Mouse (Mus musculus) forebrain, embryonic 11.5 days (tissue): ENCODE results near the gene Rbms2. TPM values are rescaled to one million over a fixed set of nuclear protein-coding genes. Genes with fewer than 3 reads are reported as not detected.
"Not testable (repeated sequence)": the region's sequence is repeated elsewhere in the genome, so short reads cannot be mapped to it uniquely, and the experiment has no call there.

Source experiments
- ATAC-seq: fragments of 200-750 bp; cut with Nextera tagmentation; replicated peaks from 2 replicates; pipeline ENCODE4 v1.8.0; 2017; ENCODE audit warnings: moderate TSS enrichment; ENCODE audit not compliant: low FRiP score
- DNase-seq: peaks from one replicate; pipeline ENCODE4 v3.0.0-alpha.2; 2017; ENCODE audit warnings: low spot score
- H3K27ac ChIP-seq: fragments of 300-500 bp; sonication (generic); 2 replicates; pipeline ENCODE4 v1.5.1; 2014; ENCODE audit warnings: low read depth, low read length
- H3K27me3 ChIP-seq: fragments of 300-500 bp; sonication (generic); 2 replicates; pipeline ENCODE4 v1.6.1; 2014; ENCODE audit warnings: mild to moderate bottlenecking, low read length, mixed read lengths; ENCODE audit not compliant: control insufficient read depth, insufficient read depth
- H3K36me3 ChIP-seq: fragments of 300-500 bp; sonication (generic); 2 replicates; pipeline ENCODE4 v1.6.1; 2014; ENCODE audit warnings: mild to moderate bottlenecking, low read length, moderate library complexity, mixed read lengths; ENCODE audit not compliant: control insufficient read depth, insufficient read depth
- H3K4me1 ChIP-seq: fragments of 300-500 bp; sonication (generic); replicated peaks from 2 replicates; pipeline ENCODE4 v1.6.1; 2014; ENCODE audit warnings: low read length, mixed read lengths; ENCODE audit not compliant: control insufficient read depth, insufficient read depth
- H3K4me2 ChIP-seq: fragments of 300-500 bp; sonication (generic); 2 replicates; pipeline ENCODE4 v1.6.1; 2014; ENCODE audit warnings: low read depth, mild to moderate bottlenecking, low read length, moderate library complexity, mixed read lengths; ENCODE audit not compliant: severe bottlenecking
- H3K4me3 ChIP-seq: fragments of 300-500 bp; sonication (generic); 2 replicates; pipeline ENCODE4 v1.5.1; 2014; ENCODE audit warnings: low read depth, low read length
- H3K9ac ChIP-seq: fragments of 300-500 bp; sonication (generic); 2 replicates; pipeline ENCODE4 v1.6.1; 2014; ENCODE audit warnings: low read length
- H3K9me3 ChIP-seq: fragments of 300-500 bp; sonication (generic); 2 replicates; pipeline ENCODE4 v1.6.1; 2016; ENCODE audit warnings: low read length, mixed read lengths; ENCODE audit not compliant: control insufficient read depth
- WGBS: fragments of 180-500 bp; shearing (Covaris S2); extraction: QIAGEN DNeasy Blood & Tissue Kit; methylation state at CpG from one replicate; pipeline ENCODE4 v1.1.7; 2014; 5-methylcytosine and 5-hydroxymethylcytosine counted together
- polyA plus RNA-seq: library from polyadenylated mRNA; unstranded; fragments of >200 nt; fragmentation: Nextera tagmentation; extraction: Ambion mirVana; gene quantifications from 2 replicates; pipeline ENCODE4 v1.2.1, GENCODE M21; 2014

Rbms2 gene
- polyA plus RNA-seq, 1 experiment from 2014 or later = 22.3 TPM

GRCm38 (mm10) chr10:128167091-128167490, 13.0 kb downstream of the Rbms2 start:
- H3K9ac ChIP-seq = no peak overlapping the region
- 56% methylated on average over 6 of the region's 6 CpGs for WGBS
- no peak for DNase-seq
- no peak overlapping the region for H3K4me3 ChIP-seq
- H3K27ac ChIP-seq = no peak overlapping the region
- no peak overlapping the region for H3K4me2 ChIP-seq
- H3K36me3 ChIP-seq = no peaks in the 10 kb centered on the region
- H3K27me3 ChIP-seq = no peaks in the 10 kb centered on the region
- no peaks in the 10 kb centered on the region for H3K4me1 ChIP-seq
- H3K9me3 ChIP-seq = no peaks in the 10 kb centered on the region
- ATAC-seq = no peak

GRCm38 (mm10) chr10:128165726-128166125, 14.4 kb downstream of the Rbms2 start:
- H3K4me3 ChIP-seq, H3K27ac ChIP-seq, H3K4me1 ChIP-seq, H3K36me3 ChIP-seq, H3K9ac ChIP-seq, H3K9me3 ChIP-seq, ATAC-seq, H3K4me2 ChIP-seq, H3K27me3 ChIP-seq, DNase-seq: not testable (repeated sequence)
- WGBS = 86% methylated on average over 2 of the region's 3 CpGs

DNA sequence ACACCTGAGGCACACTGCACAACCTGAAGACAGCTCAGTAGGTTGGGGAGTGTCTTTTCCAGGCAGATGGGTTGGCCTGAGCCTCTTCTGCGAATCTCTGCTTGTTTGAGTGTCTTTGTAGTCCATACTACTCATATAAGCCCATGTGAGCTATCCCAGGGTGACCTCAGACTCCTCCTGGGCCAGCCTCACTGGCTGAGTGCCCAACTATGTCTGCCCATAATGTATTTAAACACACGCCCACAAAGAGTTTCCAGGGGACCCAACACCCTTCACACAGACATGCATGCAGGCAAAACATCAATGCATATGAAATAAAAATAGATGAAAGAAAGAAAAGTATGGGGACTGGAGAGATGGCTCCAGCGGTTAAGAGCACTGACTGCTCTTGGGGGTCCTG, 26.1 kb downstream of the Rbms2 start:
- Histone ChIP-seq H3K4me2 (no peak overlapping the region), H3K4me3 (no peak overlapping the region), H3K9ac (no peak overlapping the region), H3K27me3 (no peaks in the 10 kb centered on the region), H3K9me3 (no peaks in the 10 kb centered on the region), H3K4me1 (no peaks in the 10 kb centered on the region; the same call in 1 of the 2 replicates), H3K36me3 (no peaks in the 10 kb centered on the region), H3K27ac (no peak overlapping the region)
- ATAC-seq = no peak
- no peak for DNase-seq
- WGBS = 90% methylated on average over 3 of the region's 3 CpGs

- Histone ChIP-seq H3K9ac (no peak overlapping the region), H3K36me3 (no peaks in the 10 kb centered on the region), H3K27ac (no peak overlapping the region), H3K9me3 (no peaks in the 10 kb centered on the region), H3K4me3 (no peak overlapping the region), H3K4me1 (no peaks in the 10 kb centered on the region; the same call in 1 of the 2 replicates), H3K4me2 (no peak overlapping the region), H3K27me3 (no peaks in the 10 kb centered on the region)
- ATAC-seq (no peak), DNase-seq (no peak)
- WGBS = 86% methylated on average over 14 of the region's 14 CpGs
Measured at GRCm38 (mm10) chr10:128150941-128151340, 29.2 kb downstream of the Rbms2 start.

DNA sequence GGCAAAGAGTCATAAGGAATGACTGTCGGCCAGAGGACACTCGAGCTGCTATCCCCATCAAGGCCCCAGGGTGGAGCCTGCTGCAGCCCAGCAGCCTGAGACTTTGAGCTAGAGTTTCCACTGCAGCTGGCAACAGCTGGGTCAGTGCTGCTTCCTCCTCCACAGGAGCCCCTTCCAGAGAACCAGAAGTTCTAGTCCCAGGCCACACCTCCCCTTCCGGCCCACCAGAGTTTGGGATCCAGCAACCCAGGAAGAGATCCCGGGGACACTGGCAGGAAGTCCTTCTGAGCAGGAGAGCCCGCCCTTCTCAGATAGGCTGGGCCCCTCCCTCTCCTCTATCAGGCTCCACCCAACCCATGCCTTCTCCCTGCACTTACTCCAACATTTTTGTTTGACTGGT, 30.5 kb downstream of the Rbms2 start:
- peak; percentile 83 for ATAC-seq
- Histone ChIP-seq H3K27me3 (no peaks in the 10 kb centered on the region), H3K36me3 (no peaks in the 10 kb centered on the region), H3K4me2 (peak overlapping the region; percentile 27), H3K4me1 (no peaks in the 10 kb centered on the region; the same call in 1 of the 2 replicates), H3K4me3 (no peak overlapping the region), H3K9ac (no peak overlapping the region; the same call in 1 of the 2 replicates), H3K27ac (no peak overlapping the region), H3K9me3 (no peaks in the 10 kb centered on the region)
- peak; percentile 73 for DNase-seq
- 1% methylated on average over 5 of the region's 5 CpGs for WGBS

- ATAC-seq (no peak), DNase-seq (no peak)
- no peaks in the 10 kb centered on the region for H3K9me3 ChIP-seq
- H3K27ac ChIP-seq = no peak overlapping the region
- no peaks in the 10 kb centered on the region for H3K36me3 ChIP-seq
- no peak overlapping the region; the same call in 1 of the 2 replicates for H3K4me2 ChIP-seq
- no peak overlapping the region for H3K9ac ChIP-seq
- no peak overlapping the region for H3K4me3 ChIP-seq
- 91% methylated on average over 5 of the region's 5 CpGs for WGBS
- no peaks in the 10 kb centered on the region; the same call in 1 of the 2 replicates for H3K4me1 ChIP-seq
- H3K27me3 ChIP-seq = no peaks in the 10 kb centered on the region
Measured at GRCm38 (mm10) chr10:128148789-128149365, 31.2 kb downstream of the Rbms2 start.

DNA sequence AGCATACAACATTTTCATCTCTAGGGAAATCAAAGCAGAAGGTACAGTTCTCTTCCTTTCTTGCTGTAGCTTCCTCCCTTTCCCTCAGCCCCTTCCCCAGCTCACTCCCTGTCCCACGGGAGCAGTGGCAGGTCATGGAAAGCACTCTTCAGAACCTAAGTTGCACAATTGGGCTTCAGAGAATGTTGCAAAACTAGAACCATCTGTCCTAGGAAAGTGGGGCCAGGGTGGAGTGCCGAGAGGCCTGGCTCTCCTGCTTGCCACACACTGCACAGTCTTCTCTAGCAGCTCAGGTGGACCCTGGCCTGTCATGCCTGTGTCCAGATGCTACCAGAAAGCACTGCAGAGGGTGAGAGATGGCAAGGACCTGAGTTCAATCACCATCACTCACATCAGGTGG, 35.1 kb downstream of the Rbms2 start:
- H3K4me1 ChIP-seq = no peaks in the 10 kb centered on the region; the same call in 1 of the 2 replicates
- no peak overlapping the region for H3K27ac ChIP-seq
- no peaks in the 10 kb centered on the region for H3K9me3 ChIP-seq
- no peak overlapping the region for H3K4me3 ChIP-seq
- H3K4me2 ChIP-seq = no peak overlapping the region
- no peaks in the 10 kb centered on the region for H3K27me3 ChIP-seq
- no peak overlapping the region for H3K9ac ChIP-seq
- DNase-seq = no peak
- no peaks in the 10 kb centered on the region for H3K36me3 ChIP-seq
- ATAC-seq = no peak
- WGBS = 71% methylated on average over 2 of the region's 2 CpGs

GRCm38 (mm10) chr10:128143659-128144058, 36.4 kb downstream of the Rbms2 start:
- DNase-seq (no peak), ATAC-seq (no peak)
- no peak overlapping the region for H3K27ac ChIP-seq
- H3K4me3 ChIP-seq = no peak overlapping the region
- no peaks in the 10 kb centered on the region for H3K4me1 ChIP-seq
- H3K36me3 ChIP-seq = no peaks in the 10 kb centered on the region
- H3K27me3 ChIP-seq = no peaks in the 10 kb centered on the region
- no peak overlapping the region for H3K9ac ChIP-seq
- H3K9me3 ChIP-seq = no peaks in the 10 kb centered on the region
- WGBS = 78% methylated on average over 4 of the region's 4 CpGs
- no peak overlapping the region for H3K4me2 ChIP-seq

- DNase-seq = no peak
- WGBS = 84% methylated on average over 2 of the region's 2 CpGs
Measured at GRCm38 (mm10) chr10:128142165-128142564, 37.9 kb downstream of the Rbms2 start.

More at GRCm38 (mm10) chr10:128142165-128142564, 37.9 kb downstream of the Rbms2 start:
- Histone ChIP-seq H3K4me1 (no peaks in the 10 kb centered on the region), H3K9me3 (no peaks in the 10 kb centered on the region), H3K4me3 (no peak overlapping the region), H3K4me2 (no peak overlapping the region), H3K36me3 (no peaks in the 10 kb centered on the region), H3K9ac (no peak overlapping the region), H3K27me3 (no peaks in the 10 kb centered on the region), H3K27ac (no peak overlapping the region)
- no peak for ATAC-seq
